Mouse (Mus musculus) olfactory bulb, adult 2 months (tissue): Measurements from ENCODE around the gene Lenep. TPM values are rescaled to one million over a fixed set of nuclear protein-coding genes. Genes with fewer than 3 reads are reported as not detected.
A peak's percentile ranks its signal among the peaks of the same experiment; 100 is the strongest.

Experiments used
- H3K27ac ChIP-seq: fragments of 200-500 bp; 2 replicates; pipeline ENCODE4 v1.5.1; 2012; ENCODE audit warnings: low read depth, low read length; ENCODE audit not compliant: insufficient read depth
- H3K4me1 ChIP-seq: fragments of 200-500 bp; 2 replicates; pipeline ENCODE4 v1.6.1; 2012; ENCODE audit warnings: low read length; ENCODE audit not compliant: control insufficient read depth, insufficient read depth
- H3K4me3 ChIP-seq: fragments of 200-500 bp; 2 replicates; pipeline ENCODE4 v1.5.1; 2012; ENCODE audit warnings: mild to moderate bottlenecking, low read depth, low read length, moderate library complexity; ENCODE audit not compliant: insufficient read depth
- CTCF ChIP-seq: fragments of 200-500 bp; IDR thresholded peaks from 2 replicates; pipeline ENCODE4 v1.5.1; 2012; ENCODE audit warnings: low read depth, mild to moderate bottlenecking, low read length, moderate library complexity; ENCODE audit not compliant: insufficient read depth
- POLR2A ChIP-seq: fragments of 200-500 bp; IDR thresholded peaks from 2 replicates; pipeline ENCODE4 v1.6.1; 2012; ENCODE audit warnings: mild to moderate bottlenecking, low read depth, low read length, moderate library complexity; ENCODE audit not compliant: insufficient read depth
- WGBS: fragments of 180-500 bp; shearing (Covaris S2); methylation state at CpG from one replicate; pipeline ENCODE4 v1.1.7; 2018; 5-methylcytosine and 5-hydroxymethylcytosine counted together
- polyA plus RNA-seq: library from polyadenylated mRNA; stranded (reverse); fragments of >200 nt; gene quantifications from 2 replicates; pipeline ENCODE4 v1.2.4, GENCODE M21; 2012; ENCODE audit warnings: low replicate concordance; ENCODE audit not compliant: missing spikeins, insufficient read depth, insufficient read length

Lenep gene
- polyA plus RNA-seq, 1 experiment, result not detected

DNA sequence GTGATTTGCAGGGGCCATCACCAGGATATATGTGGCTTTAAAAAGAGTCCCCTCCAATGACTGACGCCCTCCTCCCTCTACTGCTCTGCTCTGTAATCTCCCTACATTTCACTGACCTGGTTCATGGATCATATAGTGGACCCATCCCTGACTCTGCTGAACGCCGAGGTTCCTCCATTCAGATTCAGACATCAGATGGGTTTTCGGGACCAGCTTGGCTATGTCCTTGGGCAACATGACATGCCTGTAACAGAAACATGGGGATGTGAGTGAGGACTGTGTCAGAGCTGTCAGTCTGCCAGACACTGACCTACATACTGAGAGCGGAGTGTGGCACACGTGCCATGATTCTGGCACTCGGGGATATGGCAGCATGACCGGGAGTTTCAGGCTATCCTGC is 13.6 kb upstream of the Lenep start:
- no peak overlapping the region for H3K27ac ChIP-seq
- no peak overlapping the region for H3K4me3 ChIP-seq
- 92% methylated on average over 8 of the region's 8 CpGs for WGBS
- peaks cover 8% of the 10 kb centered on the region for H3K4me1 ChIP-seq
- TF ChIP-seq CTCF (no peak), POLR2A (no peak)

DNA sequence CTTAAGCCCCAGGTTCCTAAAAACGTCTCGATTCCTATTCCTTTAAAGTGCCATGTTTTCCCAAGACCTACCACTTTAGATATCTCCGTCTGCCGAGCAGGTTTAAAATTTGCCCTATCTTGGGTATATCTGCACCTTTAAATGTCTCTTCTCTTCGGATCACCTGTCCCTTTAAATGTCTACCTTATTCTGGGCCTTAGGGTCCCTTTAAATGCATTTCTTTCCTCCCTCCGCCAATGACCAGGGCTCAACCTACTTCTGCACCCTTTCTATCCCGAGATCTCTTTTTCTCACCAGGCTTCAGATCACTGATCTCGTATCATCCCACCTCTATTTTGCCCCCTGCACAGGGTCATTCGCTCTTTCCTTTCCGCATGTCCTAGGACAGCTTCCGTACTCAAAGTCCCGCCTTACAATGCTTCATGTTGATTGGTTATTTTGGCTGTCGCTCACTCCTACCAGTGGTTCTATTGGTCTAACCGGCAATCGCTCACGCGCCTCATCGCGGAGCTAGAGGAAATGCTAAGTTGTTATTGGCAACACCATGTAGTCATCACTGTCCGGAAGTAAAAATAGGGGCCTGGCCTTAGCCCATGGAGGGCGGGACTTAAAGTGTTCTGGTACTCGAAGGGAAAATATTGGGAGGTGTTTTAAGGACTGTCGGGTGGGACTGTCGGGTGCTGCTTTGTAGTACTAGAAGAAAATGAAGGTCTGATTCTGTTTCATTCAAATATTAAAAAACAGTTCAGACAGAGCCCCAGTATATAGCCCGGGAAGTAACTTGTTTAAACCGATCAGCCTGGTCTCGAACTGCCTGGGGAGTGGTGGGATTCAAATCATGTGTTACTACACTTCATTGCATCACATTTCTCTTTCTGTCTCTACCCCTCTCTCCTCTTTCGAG is 9.1 kb upstream of the Lenep start, which contains the start of gene Flad1:
TSS of gene Flad1 (minus strand) at position 381 of the 904 bp plus-strand sequence.
- Histone ChIP-seq H3K27ac (peak within 1 kb of the TSS; percentile 87), H3K4me1 (peaks cover 15% of the 10 kb centered on the region), H3K4me3 (peak within 1 kb of the TSS; percentile 62)
- TF ChIP-seq CTCF, result no peak
- no peak for TF ChIP-seq POLR2A
- 3% methylated on average over 28 of the region's 28 CpGs for WGBS

DNA sequence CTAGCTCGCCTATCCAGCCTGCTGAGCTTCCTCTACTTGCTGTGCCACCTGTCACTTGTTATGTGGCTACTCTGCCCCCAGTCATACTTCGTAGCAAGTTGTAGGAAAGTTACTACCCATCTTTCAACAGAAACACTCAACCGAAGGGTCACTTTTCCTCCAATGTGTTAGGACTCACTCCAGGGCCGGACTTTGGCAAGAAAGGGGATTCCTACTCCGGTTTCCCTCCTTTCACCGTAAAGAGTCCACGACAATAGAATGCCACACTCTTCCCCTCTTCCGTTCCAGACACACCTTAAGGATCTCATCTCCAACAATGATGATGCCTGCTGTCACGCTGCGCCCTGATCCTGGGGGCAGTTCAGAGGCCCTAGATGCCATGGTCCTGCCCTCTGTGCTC is 8.3 kb upstream of the Lenep start:
- Histone ChIP-seq H3K27ac (no peak overlapping the region), H3K4me3 (peak overlapping the region; percentile 62), H3K4me1 (peaks cover 15% of the 10 kb centered on the region)
- 75% methylated on average over 10 of the region's 10 CpGs for WGBS
- no peak for TF ChIP-seq POLR2A
- TF ChIP-seq CTCF, result no peak

DNA sequence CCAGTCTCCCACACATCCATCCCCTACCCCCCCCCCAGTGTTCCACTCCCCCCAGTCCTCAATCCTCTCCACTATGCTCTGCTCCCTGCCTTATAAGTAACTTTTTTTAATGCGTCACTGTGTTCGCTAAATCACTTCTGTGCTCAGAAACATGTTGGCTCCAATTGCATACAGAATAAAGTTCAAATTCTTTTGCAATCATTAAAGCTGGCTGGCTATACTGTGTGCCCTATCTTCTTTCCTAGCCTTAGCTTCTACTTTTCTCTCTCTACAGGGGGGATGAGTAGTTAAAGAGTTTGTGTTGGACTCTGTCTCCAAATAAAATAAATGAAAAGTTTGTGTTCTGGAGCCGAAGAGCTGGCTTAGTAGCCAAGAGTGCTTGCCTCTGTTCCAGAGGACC is 7.1 kb upstream of the Lenep start:
- Histone ChIP-seq H3K27ac (no peak overlapping the region), H3K4me3 (no peak overlapping the region), H3K4me1 (peaks cover 15% of the 10 kb centered on the region)
- WGBS, result 95% methylated on average over 3 of the region's 3 CpGs
- TF ChIP-seq CTCF (no peak), POLR2A (no peak)

DNA sequence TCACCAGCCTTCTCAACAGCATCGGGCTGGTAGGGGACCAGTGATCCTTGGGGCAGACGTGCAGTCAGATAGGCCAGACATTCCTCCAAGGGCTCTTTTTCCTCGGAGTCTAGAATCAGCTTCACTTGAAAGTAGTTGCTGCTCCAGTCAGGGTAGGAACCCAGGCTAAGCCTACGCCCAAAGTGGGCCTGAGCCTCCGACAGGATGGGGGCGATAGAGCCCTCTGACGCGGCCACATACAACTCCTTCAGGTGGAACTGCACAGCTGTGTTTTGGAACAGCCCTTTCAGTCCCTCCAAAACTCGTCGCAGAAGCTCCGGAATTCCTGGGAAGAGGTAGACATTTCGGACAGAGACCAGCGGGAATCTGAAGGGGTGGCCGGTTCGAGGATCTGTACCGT is 5.9 kb upstream of the Lenep start:
- TF ChIP-seq CTCF (no peak), POLR2A (no peak)
- H3K4me1 ChIP-seq, result peaks cover 15% of the 10 kb centered on the region
- H3K27ac ChIP-seq, result no peak overlapping the region
- no peak overlapping the region for H3K4me3 ChIP-seq
- WGBS, result 68% methylated on average over 16 of the region's 16 CpGs

DNA sequence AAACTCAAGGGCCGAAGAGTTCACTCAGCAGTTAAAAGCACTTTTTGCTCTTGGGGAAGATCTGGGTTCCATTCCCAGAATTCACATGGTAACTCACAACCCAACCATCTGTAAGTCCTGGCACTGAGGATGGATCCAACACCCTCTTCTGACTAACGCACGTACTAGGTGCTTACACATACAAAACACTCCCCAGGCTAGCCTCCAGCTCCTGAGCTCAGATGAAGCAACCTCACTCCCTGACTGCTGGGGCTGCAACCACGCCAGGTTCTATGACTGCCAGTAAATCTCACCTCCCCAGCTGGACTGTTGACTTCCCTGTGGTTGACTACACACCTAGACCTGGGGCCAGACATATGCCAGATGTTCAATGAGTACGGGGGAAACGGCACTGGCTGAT is 4.3 kb upstream of the Lenep start:
- WGBS, result 88% methylated on average over 6 of the region's 6 CpGs
- TF ChIP-seq CTCF, result no peak
- no peak overlapping the region for H3K4me3 ChIP-seq
- H3K27ac ChIP-seq, result no peak overlapping the region
- peaks cover 15% of the 10 kb centered on the region for H3K4me1 ChIP-seq

DNA sequence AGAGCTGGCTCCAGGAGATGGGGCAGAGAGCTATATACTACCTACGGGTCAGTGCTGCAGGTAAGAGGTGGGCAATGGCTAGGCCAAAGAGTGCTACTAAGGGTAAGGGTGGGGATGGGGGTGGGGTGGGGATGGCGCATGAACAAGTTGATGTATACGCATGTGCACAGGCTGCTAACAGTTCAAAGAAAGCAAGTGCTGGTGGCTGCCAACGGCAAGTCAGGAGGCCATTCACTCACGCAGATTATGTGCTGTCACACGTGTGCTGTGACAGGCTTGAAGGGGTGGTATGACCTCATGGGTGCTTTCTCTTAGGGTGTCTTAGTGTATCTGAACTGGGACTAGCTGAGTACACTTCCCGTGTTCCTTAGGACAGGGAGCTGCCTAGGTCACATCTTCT is 1.3 kb downstream of the Lenep start:
- 91% methylated on average over 7 of the region's 7 CpGs for WGBS
- no peak overlapping the region for H3K4me3 ChIP-seq

DNA sequence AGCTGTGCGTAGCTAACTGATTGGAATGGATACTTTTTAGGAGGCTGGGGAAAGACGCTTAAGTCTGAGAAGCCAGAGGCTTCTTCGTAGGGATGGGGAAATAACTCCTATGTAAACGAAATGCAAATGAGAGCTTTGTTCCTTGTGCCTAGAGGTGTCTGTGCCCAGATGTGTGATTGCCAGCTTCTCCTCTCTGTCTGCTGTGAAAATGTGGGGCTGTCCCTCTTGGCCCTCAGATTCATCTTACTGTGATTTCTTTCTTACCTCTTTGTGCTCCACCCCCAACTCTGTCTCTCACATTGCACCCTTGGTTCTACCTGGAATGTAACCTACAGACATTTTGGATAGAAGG is 6.0 kb downstream of the Lenep start:
- WGBS, result 4% methylated on average over 4 of the region's 4 CpGs
- H3K4me3 ChIP-seq, result no peak overlapping the region
- TF ChIP-seq POLR2A (no peak), CTCF (no peak)

More for the DNA sequence above, 1.3 kb downstream of the Lenep start:
- TF ChIP-seq POLR2A (no peak), CTCF (no peak)
- Histone ChIP-seq H3K27ac (no peak overlapping the region), H3K4me1 (no peaks in the 10 kb centered on the region)

DNA sequence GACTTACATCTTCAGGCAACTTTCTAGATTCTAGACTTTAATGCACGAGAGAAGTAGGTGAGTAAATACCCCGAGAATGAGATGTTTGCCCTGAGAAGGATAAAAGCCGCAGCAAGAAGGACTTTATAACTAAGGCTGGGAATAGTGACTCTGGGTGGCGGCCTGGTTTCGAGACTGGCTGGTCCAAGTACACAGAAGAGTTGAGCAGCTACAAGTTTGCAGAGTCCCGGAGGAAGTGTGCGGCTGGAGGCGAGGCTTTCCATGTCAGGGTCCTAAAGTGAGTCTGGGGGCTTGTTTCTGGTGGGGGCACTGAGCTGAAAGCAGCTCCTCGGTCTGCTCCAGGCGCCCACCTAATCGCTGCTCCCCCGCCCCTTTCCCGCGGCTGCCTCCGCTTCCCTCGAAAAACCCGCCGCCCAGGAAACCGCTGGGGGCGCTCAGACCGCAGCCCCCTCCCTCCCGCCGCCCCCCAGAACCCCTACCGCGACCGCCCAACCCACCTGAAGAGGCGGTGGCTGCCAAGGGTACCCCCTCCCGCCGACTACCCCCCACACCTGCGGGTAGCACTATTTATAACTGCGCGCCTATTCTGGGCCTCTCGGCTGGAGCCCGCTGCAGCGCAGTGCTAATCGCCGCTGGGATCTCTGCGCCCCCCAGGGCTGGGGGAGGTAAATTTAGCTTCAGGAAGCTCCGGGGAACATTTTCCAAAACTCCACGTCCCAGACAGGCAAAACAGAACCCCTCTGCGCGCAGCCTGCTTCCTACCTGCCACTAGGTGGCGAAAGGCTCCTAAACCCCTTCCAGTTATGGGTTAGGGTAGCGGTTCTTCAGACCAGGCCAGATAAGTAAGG is 6.6 kb downstream of the Lenep start:
- no peak for TF ChIP-seq POLR2A
- TF ChIP-seq CTCF, result peak; percentile 84
- peak overlapping the region; percentile 28 for H3K4me3 ChIP-seq
- no peak overlapping the region for H3K27ac ChIP-seq
- WGBS, result under 1% methylated on average over 40 of the region's 44 CpGs
- peaks cover 37% of the 10 kb centered on the region for H3K4me1 ChIP-seq

More for the DNA sequence above, 6.0 kb downstream of the Lenep start:
- H3K4me1 ChIP-seq, result peaks cover 32% of the 10 kb centered on the region
- H3K27ac ChIP-seq, result no peak overlapping the region
